ENCODE assay signal across 21 mouse cellular contexts in the genomic region with DNA sequence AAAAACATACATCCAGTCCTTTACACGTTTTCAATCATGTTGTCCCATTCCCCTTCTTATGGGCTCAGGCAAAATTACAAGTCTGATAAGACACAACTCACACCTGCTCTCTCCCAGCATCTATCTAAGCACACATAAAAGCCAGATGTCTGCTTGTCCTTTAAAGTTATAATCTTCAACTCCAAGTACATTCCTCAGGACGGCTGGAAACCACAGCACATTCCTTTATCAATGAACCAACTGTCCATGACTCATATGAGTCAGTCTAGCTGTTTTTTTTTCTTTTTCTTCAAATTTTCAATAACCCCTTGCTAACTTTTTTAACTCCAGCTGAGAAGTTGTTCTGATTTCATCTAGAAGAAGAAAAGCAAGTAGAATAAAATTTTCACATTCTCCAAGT.
A peak's percentile ranks its signal among the peaks of the same experiment; 100 is the strongest.
DNase-seq lines count a peak whose midpoint lies in the region; ATAC-seq and TF ChIP-seq lines count a peak whose summit lies in the region.
"Had no signal": no experiment of that assay in that cellular context is flagged by ENCODE, and none has a peak within 500 bp of the region (broad histone marks: within the 10 kb centered on the region; RNA-seq: fewer than 3 reads in every experiment).

No protein-coding gene starts in this region.

- intact Hi-C loops in left cerebral cortex, postnatal 25 days (cut with DNase I), result no loop called here

- POLR2A ChIA-PET in Patski (lab: Charles Lee), result no interaction called here

- ATAC-seq in Patski, result peak; percentile 94
- ATAC-seq: CD4-positive, CD25-positive, alpha-beta regulatory T cell, adult 4 months; forebrain, embryonic 16.5 days; hindbrain, postnatal 0 days had no signal

- no peaks in the 10 kb centered on the region for H3K27me3 ChIP-seq in Patski
- H3K27me3 ChIP-seq: embryonic facial prominence, embryonic 15.5 days; forebrain, embryonic 12.5 days; hindbrain, embryonic 13.5 days had no signal

- CTCF ChIA-PET in Patski (lab: Charles Lee), result interaction anchor here (0.6 to 2.2 kb wide), 2 partner anchors 19 to 624 kb away, joined by 3 to 6 read pairs; no protein-coding TSS in a partner anchor

- in situ Hi-C loops in Patski (cut with MboI; ENCODE audit: low pct_unique_long_range_greater_than_20kb), result no loop called here

- peak; percentile 86 for DNase-seq in 3T3-L1 (ENCODE audit: low read depth, low spot score)
- peak; percentile 5 for DNase-seq in A20 (ENCODE audit: low read depth, low spot score)
- no peak for DNase-seq in Patski (ENCODE audit: low read depth, low spot score)
- DNase-seq in urinary bladder, postnatal 4 days (ENCODE audit: low spot score in 2 of 2), result no peak
- DNase-seq in left cerebral cortex, postnatal 25 days (ENCODE audit: low spot score in 2 of 2), result no peak
- no peak for DNase-seq in layer of hippocampus, adult 9-11 months
- DNase-seq: adrenal gland, adult 2 months; adrenal gland, postnatal 25 days; cerebellum, adult 18-20 months; cerebellum, adult 9-11 months; cerebellum, postnatal 36 days; gastrocnemius, postnatal 10 days; heart, adult 18-20 months; heart, postnatal 10 days; heart, postnatal 4 days had no signal

- no peak for TF ChIP-seq CTCF in Patski (IDR thresholded peaks at IDR 0.05)

Comparison
In these comparisons a context has a peak if more than half of its experiments do, and no peak if none do; other contexts are left out.
1. DNase-seq: peak in 3T3-L1 (single experiment) and A20 (single experiment); none in Patski (single experiment), urinary bladder, postnatal 4 days (0 of 2), left cerebral cortex, postnatal 25 days (0 of 2) and layer of hippocampus, adult 9-11 months (single experiment).